Mouse (Mus musculus) liver, embryonic 14.5 days (tissue): ENCODE data around the gene Enpep. TPM values are rescaled to one million over a fixed set of nuclear protein-coding genes. Genes with fewer than 3 reads are reported as not detected.

Experiments
- ATAC-seq: fragments of 200-750 bp; cut with Nextera tagmentation; 2 replicates; pipeline ENCODE4 v1.8.0; 2017; ENCODE audit warnings: moderate number of reproducible peaks, mild to moderate bottlenecking, moderate library complexity; ENCODE audit not compliant: insufficient read depth
- DNase-seq, 3 experiments: peaks; one replicate each; pipeline ENCODE4 v3.0.0-alpha.2; 2012 to 2013; ENCODE audit warnings: low read depth in 3 of 3, low spot score in 3 of 3
- H3K27ac ChIP-seq: fragments of 300-500 bp; sonication (generic); 2 replicates; pipeline ENCODE4 v1.5.1; 2014; ENCODE audit warnings: moderate library complexity, mild to moderate bottlenecking, control low read depth, inconsistent platforms
- H3K27me3 ChIP-seq: fragments of 300-500 bp; sonication (generic); 2 replicates; pipeline ENCODE4 v1.6.1; 2014; ENCODE audit warnings: mild to moderate bottlenecking, low read length, moderate library complexity; ENCODE audit not compliant: control insufficient read depth, insufficient read depth
- H3K36me3 ChIP-seq: fragments of 300-500 bp; sonication (generic); replicated peaks from 2 replicates; pipeline ENCODE4 v1.6.1; 2014; ENCODE audit warnings: low read depth; ENCODE audit not compliant: control insufficient read depth, insufficient read depth
- H3K4me1 ChIP-seq, 2 experiments: fragments of 200-500 bp in 1 of 2; fragments of 300-500 bp in 1 of 2; sonication (generic) in 1 of 2; replicated peaks; 2 replicates each; pipeline ENCODE4 v1.6.1; 2012 to 2014; ENCODE audit warnings: antibody characterized with exemption in 1 of 2, inconsistent platforms in 1 of 2, low read length in 1 of 2; ENCODE audit not compliant: control insufficient read depth in 2 of 2, insufficient read depth in 2 of 2
- H3K4me2 ChIP-seq: fragments of 300-500 bp; sonication (generic); 2 replicates; pipeline ENCODE4 v1.6.1; 2014; ENCODE audit warnings: low read depth, mild to moderate bottlenecking, control low read depth, moderate library complexity
- H3K4me3 ChIP-seq, 2 experiments: fragments of 200-500 bp in 1 of 2; fragments of 300-500 bp in 1 of 2; sonication (generic) in 1 of 2; 2 replicates each; pipeline ENCODE4 v1.5.1; 2012 to 2014; ENCODE audit warnings: low read depth in 2 of 2, low read length in 2 of 2, mild to moderate bottlenecking in 2 of 2, control low read depth in 1 of 2, inconsistent platforms in 1 of 2, moderate library complexity in 1 of 2; ENCODE audit not compliant: insufficient read depth in 1 of 2
- H3K9ac ChIP-seq: fragments of 300-500 bp; sonication (generic); replicated peaks from 2 replicates; pipeline ENCODE4 v1.6.1; 2014; ENCODE audit warnings: mild to moderate bottlenecking, control low read depth, moderate library complexity
- H3K9me3 ChIP-seq: fragments of 300-500 bp; sonication (generic); 2 replicates; pipeline ENCODE4 v1.6.1; 2016; ENCODE audit warnings: low read length, mixed read lengths; ENCODE audit not compliant: control insufficient read depth
- CTCF ChIP-seq: IDR thresholded peaks from 2 replicates; pipeline ENCODE4 v1.5.1; 2016; ENCODE audit warnings: antibody characterized with exemption, low read depth, control low read depth
- EP300 ChIP-seq: IDR thresholded peaks from 2 replicates; pipeline ENCODE4 v1.6.1; 2016; ENCODE audit warnings: antibody characterized with exemption, low read depth
- WGBS: fragments of 180-500 bp; shearing (Covaris S2); extraction: QIAGEN DNeasy Blood & Tissue Kit; methylation state at CpG from one replicate; pipeline ENCODE4 v1.1.7; 2014; ENCODE audit not compliant: insufficient replicate concordance; 5-methylcytosine and 5-hydroxymethylcytosine counted together
- polyA plus RNA-seq, 2 experiments: library from polyadenylated mRNA; depleted of rRNA in 1 of 2; stranded (reverse) in 1 of 2; unstranded in 1 of 2; fragments of >200 nt; fragmentation: Nextera tagmentation in 1 of 2; extraction: Ambion mirVana in 1 of 2; gene quantifications; 2 replicates each; pipeline versions ENCODE4 v1.2.1 to v1.2.3; 2012 to 2014

Enpep gene
- polyA plus RNA-seq, 2 experiments, result 2.5 to 2.7 TPM

DNA sequence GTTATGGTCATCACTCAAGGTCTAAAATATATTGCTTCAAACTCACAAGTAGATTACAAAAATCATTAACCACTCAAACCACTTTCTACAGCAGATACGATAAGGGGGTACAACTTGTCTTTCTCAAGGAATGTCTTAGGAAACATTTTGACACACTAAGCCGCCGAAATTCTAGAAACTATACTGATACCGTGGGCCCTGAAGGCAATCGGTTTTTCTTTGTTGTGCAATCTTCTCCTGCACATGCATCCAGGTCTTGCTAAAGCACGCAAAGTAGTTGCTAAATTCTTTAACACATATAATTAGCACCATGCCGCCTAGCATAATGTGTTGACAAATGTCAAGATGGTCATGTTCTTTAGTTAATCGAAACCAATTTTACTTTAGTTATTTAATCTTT is 53.1 kb downstream of the Enpep start:
- Histone ChIP-seq H3K4me3 (no peak overlapping the region), H3K27ac (no peak overlapping the region), H3K9me3 (no peaks in the 10 kb centered on the region), H3K9ac (no peak overlapping the region), H3K4me2 (no peak overlapping the region), H3K27me3 (no peaks in the 10 kb centered on the region), H3K4me1 (no peaks in the 10 kb centered on the region), H3K36me3 (no peaks in the 10 kb centered on the region)
- DNase-seq (no peak), ATAC-seq (no peak)
- no peak for TF ChIP-seq EP300
- TF ChIP-seq CTCF, result no peak
- WGBS, result 63% methylated on average over 8 of the region's 8 CpGs

DNA sequence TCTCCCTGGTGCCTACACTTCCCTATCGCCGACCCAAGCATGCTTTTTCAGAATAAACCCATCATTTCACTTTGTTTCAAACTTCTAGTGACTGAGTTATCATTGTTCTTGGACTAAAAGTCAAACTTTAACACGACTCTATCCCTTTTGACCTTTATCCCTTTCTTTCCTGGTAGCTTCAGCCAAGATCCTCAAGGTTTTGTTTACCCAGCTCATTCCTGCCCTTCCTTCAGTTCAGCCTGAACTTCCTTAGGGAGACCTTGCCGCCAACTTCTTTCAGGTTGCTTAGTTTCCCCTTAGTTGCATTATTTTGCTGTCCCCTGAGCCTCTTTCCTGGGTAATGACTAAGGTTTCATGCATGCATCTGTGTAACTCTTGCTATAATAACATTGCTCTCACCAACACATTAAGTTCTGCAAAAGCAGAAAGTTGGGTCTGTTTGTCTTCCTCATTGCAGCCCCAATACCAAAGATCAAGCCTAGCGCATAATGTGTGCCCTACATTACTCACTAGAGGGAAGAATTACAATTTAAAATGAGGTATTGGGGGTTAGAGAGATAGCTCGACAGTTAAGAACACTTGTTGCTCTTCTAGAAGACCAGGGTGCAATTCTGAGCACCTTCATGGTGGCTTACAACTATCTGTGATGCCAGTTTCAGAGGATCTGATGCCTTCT is 59.2 kb downstream of the Enpep start:
- Histone ChIP-seq H3K4me2 (no peak overlapping the region), H3K27me3 (no peaks in the 10 kb centered on the region), H3K36me3 (no peaks in the 10 kb centered on the region), H3K4me1 (no peaks in the 10 kb centered on the region), H3K4me3 (no peak overlapping the region), H3K27ac (no peak overlapping the region), H3K9me3 (no peaks in the 10 kb centered on the region), H3K9ac (no peak overlapping the region)
- DNase-seq, result no peak
- ATAC-seq, result no peak
- WGBS, result 53% methylated on average over 6 of the region's 6 CpGs
- TF ChIP-seq EP300 (no peak), CTCF (no peak)

DNA sequence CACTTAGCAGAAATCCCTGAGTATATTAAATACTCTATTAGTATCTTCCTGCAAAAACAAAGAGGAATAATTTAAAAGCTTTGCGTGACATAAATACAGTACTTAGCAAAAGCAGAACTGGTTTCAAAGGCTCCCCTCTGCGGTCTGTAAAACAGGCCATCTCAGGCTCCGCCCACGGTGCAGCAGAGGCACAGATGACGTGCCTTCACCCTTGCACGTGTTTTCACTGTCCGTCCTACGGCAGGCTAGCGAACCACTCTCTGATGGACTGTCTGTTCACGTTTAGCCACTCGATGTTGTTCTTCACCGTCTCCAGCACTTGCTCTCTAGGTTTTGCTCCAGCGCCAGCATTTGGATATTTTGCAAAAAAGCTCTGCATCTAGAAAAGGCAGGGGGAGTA is 62.5 kb downstream of the Enpep start:
- 42% methylated on average over 13 of the region's 13 CpGs for WGBS
- no peak overlapping the region for H3K4me3 ChIP-seq
- H3K27me3 ChIP-seq, result no peaks in the 10 kb centered on the region
- H3K4me2 ChIP-seq, result no peak overlapping the region
- DNase-seq (no peak), ATAC-seq (no peak)
- TF ChIP-seq EP300, result no peak
- no peak for TF ChIP-seq CTCF
- H3K9me3 ChIP-seq, result no peaks in the 10 kb centered on the region
- no peaks in the 10 kb centered on the region for H3K36me3 ChIP-seq
- H3K27ac ChIP-seq, result no peak overlapping the region
- no peak overlapping the region for H3K9ac ChIP-seq
- no peaks in the 10 kb centered on the region for H3K4me1 ChIP-seq

DNA sequence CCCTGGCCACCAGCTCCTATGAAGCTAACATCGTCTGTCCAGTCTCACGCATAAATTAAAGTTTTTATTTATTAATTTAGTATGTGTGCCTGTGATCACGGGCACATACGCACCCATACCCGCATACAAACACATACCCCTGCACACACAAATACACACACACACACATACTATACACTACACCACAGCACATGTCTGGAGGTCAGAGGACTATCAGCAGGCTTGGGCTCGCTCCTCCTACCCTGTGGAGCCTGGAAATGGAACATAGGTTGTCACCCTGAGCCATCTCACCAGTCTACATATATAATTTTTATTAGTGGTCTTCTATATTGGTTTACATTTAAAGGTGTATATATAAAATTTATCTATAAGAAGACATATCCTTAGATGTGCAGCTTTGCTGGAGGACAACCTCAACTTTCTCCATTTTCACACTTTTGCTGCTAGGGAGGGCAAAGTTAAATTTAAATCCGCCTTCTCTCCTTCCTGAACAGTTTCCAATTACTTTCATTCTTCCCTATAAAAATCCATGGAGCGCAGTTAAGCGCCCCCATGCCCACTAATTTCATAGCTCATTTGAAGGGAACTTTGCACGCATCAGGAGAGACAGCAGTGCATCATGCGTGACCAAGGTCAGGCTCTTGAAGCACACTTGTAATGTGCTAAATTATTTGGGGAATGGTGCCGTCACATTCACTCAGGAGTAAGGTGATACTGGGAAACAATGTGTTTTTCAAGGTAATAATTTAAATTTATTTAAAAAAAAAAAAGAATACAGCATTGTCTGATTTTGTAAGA is 63.4 kb downstream of the Enpep start:
- H3K4me1 ChIP-seq, result no peaks in the 10 kb centered on the region
- H3K27me3 ChIP-seq, result no peaks in the 10 kb centered on the region
- DNase-seq (no peak), ATAC-seq (no peak)
- no peak overlapping the region for H3K4me3 ChIP-seq
- WGBS, result 71% methylated on average over 12 of the region's 12 CpGs
- H3K36me3 ChIP-seq, result no peaks in the 10 kb centered on the region
- no peaks in the 10 kb centered on the region for H3K9me3 ChIP-seq
- H3K27ac ChIP-seq, result no peak overlapping the region
- no peak overlapping the region for H3K4me2 ChIP-seq
- TF ChIP-seq CTCF (no peak), EP300 (no peak)
- H3K9ac ChIP-seq, result no peak overlapping the region

DNA sequence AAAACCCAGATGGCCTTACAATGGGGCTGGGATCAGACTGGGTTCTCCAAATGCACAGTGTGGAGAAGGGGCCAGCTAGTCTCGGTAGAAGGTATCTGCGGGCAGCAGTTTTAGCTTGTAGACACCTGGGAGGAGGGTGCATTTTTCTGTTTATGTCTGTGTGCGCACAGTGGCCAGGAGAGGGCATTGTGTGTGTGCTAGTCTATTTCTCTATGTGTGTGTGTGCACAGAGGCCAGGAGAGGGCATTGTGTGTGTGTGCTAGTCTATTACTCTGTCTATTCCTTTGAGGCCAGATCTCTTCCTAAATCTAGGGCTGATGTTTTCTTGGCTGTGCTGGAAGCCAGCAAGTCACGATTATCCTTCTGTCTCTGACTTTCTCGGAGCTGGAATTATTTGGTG is 74.0 kb downstream of the Enpep start:
- Histone ChIP-seq H3K4me2 (no peak overlapping the region), H3K27me3 (no peaks in the 10 kb centered on the region), H3K36me3 (no peaks in the 10 kb centered on the region), H3K4me3 (no peak overlapping the region), H3K9me3 (no peaks in the 10 kb centered on the region), H3K27ac (no peak overlapping the region), H3K9ac (no peak overlapping the region), H3K4me1 (no peaks in the 10 kb centered on the region)
- DNase-seq (no peak), ATAC-seq (no peak)
- WGBS, result 58% methylated on average over 5 of the region's 5 CpGs
- no peak for TF ChIP-seq EP300
- TF ChIP-seq CTCF, result peak; percentile 19; the same call in 1 of the 2 replicates
